ENCODE assay signal across 9 mouse cellular contexts in genomic region chr13:95524424-95524673, GRCm38 (mm10). TPM values are rescaled to one million over a fixed set of nuclear protein-coding genes. Genes with fewer than 3 reads are reported as not detected.
DNase-seq lines count a peak whose midpoint lies in the region; ATAC-seq and TF ChIP-seq lines count a peak whose summit lies in the region.
"Had no signal": no experiment of that assay in that cellular context is flagged by ENCODE, and none has a peak within 500 bp of the region (broad histone marks: within the 10 kb centered on the region; RNA-seq: fewer than 3 reads in every experiment).

No protein-coding gene starts in this region.

- 0% methylated on average over 13 of the region's 13 CpGs for WGBS in heart, postnatal 0 days
- WGBS in hindbrain, embryonic 15.5 days = 0% methylated on average over 13 of the region's 13 CpGs
- whole genome bisulfite sequencing in midbrain, embryonic 13.5 days = under 1% methylated on average over 13 of the region's 13 CpGs

- no peak for TF ChIP-seq POLR2A in bone marrow macrophage, adult 2 months (IDR thresholded peaks at IDR 0.05; ENCODE audit: borderline replicate concordance, low read depth, low read length)

- peak overlapping the region; percentile 19; the same call in 1 of the 2 replicates for H3K9ac ChIP-seq in heart, postnatal 0 days (replicated peaks; ENCODE audit: low read depth, low read length)
- H3K9ac ChIP-seq in hindbrain, embryonic 15.5 days = no peak overlapping the region
- peak overlapping the region; percentile 44 for H3K9ac ChIP-seq in midbrain, embryonic 13.5 days (replicated peaks)

- H3K4me2 ChIP-seq in heart, postnatal 0 days (ENCODE audit: low read depth, low read length) = peak overlapping the region; percentile 64
- H3K4me2 ChIP-seq in hindbrain, embryonic 15.5 days = peak overlapping the region; percentile 71
- H3K4me2 ChIP-seq in midbrain, embryonic 13.5 days (replicated peaks) = peak overlapping the region; percentile 70

- peaks cover 19% of the 10 kb centered on the region; the same call in 1 of the 2 replicates for H3K27me3 ChIP-seq in heart, postnatal 0 days (ENCODE audit: control insufficient read depth, insufficient read depth, low read length)
- peaks cover 38% of the 10 kb centered on the region for H3K27me3 ChIP-seq in hindbrain, embryonic 15.5 days
- peaks cover 53% of the 10 kb centered on the region for H3K27me3 ChIP-seq in midbrain, embryonic 13.5 days

- H3K9me3 ChIP-seq in heart, postnatal 0 days (replicated peaks; ENCODE audit: control insufficient read depth, low read length) = no peaks in the 10 kb centered on the region
- H3K9me3 ChIP-seq in hindbrain, embryonic 15.5 days = no peaks in the 10 kb centered on the region
- no peaks in the 10 kb centered on the region for H3K9me3 ChIP-seq in midbrain, embryonic 13.5 days

- TF ChIP-seq EP300 in heart, postnatal 0 days (IDR thresholded peaks at IDR 0.05; ENCODE audit: low read depth) = no peak

- 0 out of 2 replicates have a peak, but pooled peaks cover 8% of the 10 kb centered on the region for H3K4me1 ChIP-seq in heart, postnatal 0 days (ENCODE audit: control insufficient read depth, insufficient read depth)
- 0 out of 2 replicates have a peak, but pooled peaks cover 3% of the 10 kb centered on the region for H3K4me1 ChIP-seq in bone marrow macrophage, adult 2 months (ENCODE audit: control insufficient read depth, insufficient read depth, low read length)
- peaks cover 15% of the 10 kb centered on the region for H3K4me1 ChIP-seq in hindbrain, embryonic 15.5 days (replicated peaks)
- peaks cover 14% of the 10 kb centered on the region for H3K4me1 ChIP-seq in midbrain, embryonic 13.5 days (replicated peaks)

- peak overlapping the region; percentile 42 for H3K4me3 ChIP-seq in heart, postnatal 0 days (ENCODE audit: low read depth, low read length)
- peak overlapping the region; percentile 46 for H3K4me3 ChIP-seq in bone marrow macrophage, adult 2 months (ENCODE audit: insufficient read depth, low read length)
- H3K4me3 ChIP-seq in hindbrain, embryonic 15.5 days = peak overlapping the region; percentile 35
- peak overlapping the region; percentile 43 for H3K4me3 ChIP-seq in midbrain, embryonic 13.5 days (replicated peaks)

- no peak for ATAC-seq in heart, postnatal 0 days (ENCODE audit: insufficient read depth, low read depth)
- peak; percentile 46; the same call in 1 of the 2 replicates for ATAC-seq in hindbrain, embryonic 15.5 days (ENCODE audit: low FRiP score, low read depth)
- ATAC-seq in midbrain, embryonic 13.5 days = no peak; the same call in 1 of the 2 replicates

- H3K36me3 ChIP-seq in heart, postnatal 0 days (replicated peaks; ENCODE audit: control insufficient read depth, insufficient read depth, low read length) = no peaks in the 10 kb centered on the region
- no peaks in the 10 kb centered on the region for H3K36me3 ChIP-seq in hindbrain, embryonic 15.5 days
- no peaks in the 10 kb centered on the region for H3K36me3 ChIP-seq in midbrain, embryonic 13.5 days
- H3K36me3 ChIP-seq: G1E had no signal

- no peak for DNase-seq in heart, postnatal 0 days (ENCODE audit: low spot score)
- DNase-seq in heart, postnatal 4 days = no peak
- no peak for DNase-seq in left cerebral cortex, adult 8-10 months (ENCODE audit: low spot score in 2 of 2)
- no peak for DNase-seq in thymus, postnatal 10 days (ENCODE audit: low spot score in 2 of 2)
- no peak for DNase-seq in urinary bladder, postnatal 14 days (ENCODE audit: low spot score)

- no peak overlapping the region for H3K27ac ChIP-seq in heart, postnatal 0 days (ENCODE audit: low read depth)
- no peak overlapping the region for H3K27ac ChIP-seq in bone marrow macrophage, adult 2 months (ENCODE audit: insufficient read depth, low read depth, low read length)
- no peak overlapping the region for H3K27ac ChIP-seq in hindbrain, embryonic 15.5 days (replicated peaks)
- H3K27ac ChIP-seq in midbrain, embryonic 13.5 days = no peak overlapping the region

- no peak for TF ChIP-seq CTCF in heart, postnatal 0 days (IDR thresholded peaks at IDR 0.05; ENCODE audit: low read depth)
- no peak for TF ChIP-seq CTCF in bone marrow macrophage, adult 2 months (IDR thresholded peaks at IDR 0.05; ENCODE audit: low read depth, low read length)

RNA-seq across cellular contexts. Expression of gene F2rl1, which starts 0.7 kb away (rescaled TPM):
- 0.95 and 2.3 TPM in 2 replicates for total RNA-seq in heart, postnatal 0 days (2014; rRNA removed; ENCODE audit: low replicate concordance)
- polyA plus RNA-seq in heart, postnatal 0 days (2015; fragmentation: Nextera tagmentation; extraction: Ambion mirVana) = 0.21 and 0.25 TPM in 2 replicates
- total RNA-seq in heart, postnatal 4 days (2021) = 1 to 10 TPM; 2.5 to 2.7 TPM
- not detected in 2 replicates for polyA plus RNA-seq in bone marrow macrophage, adult 2 months (2012; ENCODE audit: insufficient read depth, insufficient read length, missing spikeins)
- not detected in 2 replicates for polyA plus RNA-seq in hindbrain, embryonic 15.5 days (2015; fragmentation: Nextera tagmentation; extraction: Ambion mirVana)
- 0.17 and 0.20 TPM in 2 replicates for polyA plus RNA-seq in midbrain, embryonic 13.5 days (2015; fragmentation: Nextera tagmentation; extraction: Ambion mirVana)
- under 1 TPM; 0.13 to 0.44 (median 0.26) TPM for total RNA-seq in left cerebral cortex, adult 8-10 months (2022)
- polyA plus RNA-seq: G1E had no signal

RNA-seq across cellular contexts. Expression of gene S100z, which starts 45.8 kb away (rescaled TPM):
- not detected in 2 replicates for total RNA-seq in heart, postnatal 0 days (2014; rRNA removed; ENCODE audit: low replicate concordance)
- not detected in 2 replicates for polyA plus RNA-seq in heart, postnatal 0 days (2015; fragmentation: Nextera tagmentation; extraction: Ambion mirVana)
- not detected for total RNA-seq in heart, postnatal 4 days (2021)
- polyA plus RNA-seq in bone marrow macrophage, adult 2 months (2012; ENCODE audit: insufficient read depth, insufficient read length, missing spikeins) = not detected in 2 replicates
- polyA plus RNA-seq in hindbrain, embryonic 15.5 days (2015; fragmentation: Nextera tagmentation; extraction: Ambion mirVana) = not detected in 2 replicates
- not detected in 2 replicates for polyA plus RNA-seq in midbrain, embryonic 13.5 days (2015; fragmentation: Nextera tagmentation; extraction: Ambion mirVana)
- total RNA-seq in left cerebral cortex, adult 8-10 months (2022) = not detected
- total RNA-seq: G1E had no signal
- polyA plus RNA-seq: G1E had no signal
